Mouse (Mus musculus) right cerebral cortex, postnatal 4 days (tissue): ENCODE measurements around the gene Zfhx3.

Source experiments
- DNase-seq: peaks from one replicate; pipeline ENCODE4 v3.0.0-alpha.2; 2022

Gene Zfhx3

GRCm38 (mm10) chr8:108019651-108020050 lies 77.2 kb downstream of the Zfhx3 start:
- DNase-seq, result no peak

DNA sequence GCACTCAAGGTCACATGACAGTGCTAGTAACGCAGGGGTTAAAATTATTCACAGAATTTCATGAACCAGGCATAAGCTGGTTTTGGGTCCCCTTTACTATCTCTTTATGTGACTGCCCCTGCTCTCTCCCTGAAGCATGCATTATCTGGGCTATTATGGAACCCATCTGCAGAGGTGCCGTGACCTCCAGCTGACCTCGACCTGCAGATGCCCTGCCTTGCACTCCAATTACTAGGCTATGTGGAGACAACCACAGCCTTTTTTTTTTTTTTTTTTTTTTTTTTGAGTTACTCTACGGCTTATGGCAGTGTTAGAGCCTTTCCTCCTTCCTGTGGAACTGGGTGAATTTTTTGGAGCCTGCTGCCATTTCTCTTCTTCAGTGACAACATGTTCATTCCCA lies 80.0 kb downstream of the Zfhx3 start:
- DNase-seq, result no peak

GRCm38 (mm10) chr8:108024331-108024730 lies 81.9 kb downstream of the Zfhx3 start:
- no peak for DNase-seq

DNA sequence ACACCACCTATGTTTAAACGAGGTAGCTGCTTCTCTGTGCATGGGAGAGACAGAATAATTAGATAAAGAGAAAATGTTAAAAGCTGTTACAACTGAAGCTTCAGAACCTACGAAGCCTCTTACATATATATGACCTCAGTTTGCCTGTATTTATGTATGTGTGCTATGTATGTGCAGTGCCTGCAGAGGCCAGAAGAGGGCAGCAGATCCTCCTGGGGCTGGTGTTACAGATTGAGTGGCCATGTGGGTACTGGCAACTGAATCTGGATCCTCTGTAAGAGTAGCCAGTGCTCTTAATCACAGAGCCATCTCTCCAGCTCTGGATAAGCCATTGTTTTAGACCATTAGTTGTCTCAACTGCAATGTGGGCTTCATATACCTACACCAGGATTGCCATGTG lies 82.8 kb downstream of the Zfhx3 start:
- DNase-seq, result no peak

- no peak for DNase-seq
These were observed 84.4 kb downstream of the Zfhx3 start for GRCm38 (mm10) chr8:108026557-108027440.

GRCm38 (mm10) chr8:108027561-108028025 lies 85.1 kb downstream of the Zfhx3 start:
- DNase-seq, result no peak

- DNase-seq, result no peak
These were observed 86.0 kb downstream of the Zfhx3 start for GRCm38 (mm10) chr8:108028440-108028839.

DNA sequence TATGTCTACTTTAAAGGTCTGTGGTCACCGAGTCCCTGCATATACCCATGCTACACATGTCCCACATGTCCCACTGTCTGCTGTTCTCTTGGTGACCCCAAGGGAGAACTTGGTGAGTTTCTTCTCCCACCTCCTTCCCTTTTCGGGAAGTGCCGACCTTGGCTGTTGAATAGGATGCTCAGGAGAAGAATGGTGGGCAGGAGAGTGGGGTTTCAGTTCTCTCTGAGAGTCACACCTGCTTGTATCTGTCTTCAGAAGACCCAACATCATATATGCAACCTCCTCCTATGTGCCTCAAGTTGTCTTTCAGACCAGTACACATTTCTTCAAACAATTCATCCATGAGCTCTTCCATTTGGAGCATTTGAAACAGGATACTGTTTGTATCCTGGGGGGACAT lies 88.7 kb downstream of the Zfhx3 start:
- no peak for DNase-seq

GRCm38 (mm10) chr8:108034070-108034469 lies 91.6 kb downstream of the Zfhx3 start:
- no peak for DNase-seq

- no peak for DNase-seq
These were observed 92.3 kb downstream of the Zfhx3 start for GRCm38 (mm10) chr8:108034726-108035125.

DNA sequence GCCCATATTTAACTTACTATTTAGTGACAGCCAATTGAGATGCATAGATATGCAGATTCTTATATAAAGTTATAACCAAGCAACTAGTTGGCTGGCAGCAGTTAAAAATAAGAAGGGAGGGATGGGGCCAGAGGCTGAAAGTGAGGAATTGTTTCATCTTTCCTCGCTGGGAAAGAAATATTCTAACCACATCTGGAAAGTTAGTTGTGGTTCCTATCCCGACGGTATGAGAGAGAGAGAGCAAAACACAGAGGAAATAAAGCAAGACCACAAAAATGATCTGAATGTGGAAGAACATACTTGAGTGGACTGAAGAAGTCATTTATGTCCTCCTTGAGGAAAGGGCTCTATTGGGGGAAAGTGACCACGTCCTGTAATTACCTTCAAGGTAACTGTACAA lies 101.2 kb downstream of the Zfhx3 start:
- DNase-seq, result no peak

- no peak for DNase-seq
These were observed 101.7 kb downstream of the Zfhx3 start for GRCm38 (mm10) chr8:108044185-108044584.

GRCm38 (mm10) chr8:108056241-108056640 lies 113.8 kb downstream of the Zfhx3 start:
- DNase-seq, result no peak

DNA sequence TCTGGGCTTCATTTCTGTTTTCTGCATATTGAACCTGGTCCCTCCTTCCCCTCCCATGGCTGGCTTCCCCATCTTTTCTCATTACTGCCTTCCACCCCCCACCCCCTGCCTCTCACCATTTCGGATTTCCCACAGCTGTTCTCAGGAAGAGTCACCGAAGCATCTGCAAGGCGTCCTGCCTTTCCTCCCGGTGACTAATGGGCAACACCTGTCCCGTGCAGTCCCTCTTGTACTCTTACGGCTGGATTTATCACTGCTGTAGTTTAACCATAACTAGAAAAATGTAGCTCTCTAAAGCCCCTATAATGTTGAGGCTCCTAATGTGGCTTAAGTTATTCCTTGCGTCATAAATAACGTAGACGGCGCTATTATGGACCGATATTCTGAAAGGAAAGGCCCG lies 119.5 kb downstream of the Zfhx3 start:
- no peak for DNase-seq

GRCm38 (mm10) chr8:108067111-108067510 lies 124.7 kb downstream of the Zfhx3 start:
- DNase-seq, result no peak

DNA sequence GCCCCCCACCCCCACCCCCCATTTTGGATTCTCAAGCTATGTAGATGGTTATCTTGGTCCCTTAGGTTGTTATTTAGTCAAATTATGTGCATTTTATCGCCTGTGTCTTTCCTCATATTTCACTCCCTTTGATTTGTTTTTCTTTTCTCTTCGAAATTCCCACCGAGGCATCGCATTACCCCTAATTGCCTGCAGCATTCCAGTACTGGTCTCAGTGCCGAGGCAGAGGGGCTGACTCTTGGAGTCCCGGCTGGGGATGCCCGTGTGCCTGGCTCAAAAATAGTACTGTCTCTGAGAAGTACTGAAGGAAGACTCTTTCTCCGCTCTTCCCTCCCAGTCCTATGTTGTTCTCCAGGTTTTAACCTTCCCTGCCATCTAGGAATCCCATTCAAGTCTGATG lies 125.8 kb downstream of the Zfhx3 start:
- no peak for DNase-seq

DNA sequence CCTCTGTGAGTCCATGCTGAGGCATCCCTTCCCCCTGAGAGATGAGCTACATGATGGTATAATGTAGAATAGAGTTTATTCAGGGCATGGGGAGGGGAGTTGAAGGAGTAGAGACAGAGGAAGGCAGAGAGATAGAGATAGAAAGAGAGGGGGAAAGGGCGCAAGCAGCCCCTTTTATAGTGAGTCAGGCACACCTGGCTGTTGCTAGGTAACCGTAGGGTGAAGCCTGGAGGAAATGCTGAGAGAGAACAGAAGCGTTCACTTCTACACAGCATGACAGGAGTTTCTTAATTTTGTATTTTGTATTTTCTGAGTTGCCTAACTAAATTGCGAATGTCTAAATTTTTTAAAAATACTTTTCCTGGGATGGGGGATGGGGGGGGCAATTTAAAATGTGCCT lies 128.0 kb downstream of the Zfhx3 start:
- no peak for DNase-seq

DNA sequence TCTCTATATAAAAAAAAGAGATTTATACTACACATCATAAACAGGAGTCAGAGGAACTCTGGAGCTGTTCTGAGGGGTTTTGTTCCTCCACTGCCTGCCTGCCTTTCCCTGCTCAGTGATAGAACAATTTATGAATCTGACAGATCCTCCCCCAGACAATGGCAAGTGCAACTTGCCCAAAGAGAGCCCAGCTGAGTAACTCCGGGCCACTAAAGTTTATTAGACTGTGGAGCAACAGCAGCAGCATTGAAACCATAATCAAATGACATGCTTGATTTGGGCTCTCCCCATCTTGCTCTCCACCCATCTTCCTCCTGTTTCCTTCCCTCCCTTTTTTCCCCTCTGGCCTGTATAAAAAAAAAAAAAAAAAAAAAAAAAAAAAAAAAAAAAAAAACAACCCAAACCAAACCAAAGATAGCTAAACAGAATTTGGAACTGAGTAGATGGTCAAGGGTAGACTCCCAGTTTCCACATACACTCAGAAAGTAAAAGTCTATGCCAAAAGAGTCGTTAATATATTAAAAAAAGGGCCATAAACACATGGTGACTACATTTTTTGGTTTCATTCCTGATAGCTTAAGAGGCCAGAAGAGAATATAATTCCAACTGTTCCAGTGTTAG lies 129.8 kb downstream of the Zfhx3 start:
- no peak for DNase-seq

DNA sequence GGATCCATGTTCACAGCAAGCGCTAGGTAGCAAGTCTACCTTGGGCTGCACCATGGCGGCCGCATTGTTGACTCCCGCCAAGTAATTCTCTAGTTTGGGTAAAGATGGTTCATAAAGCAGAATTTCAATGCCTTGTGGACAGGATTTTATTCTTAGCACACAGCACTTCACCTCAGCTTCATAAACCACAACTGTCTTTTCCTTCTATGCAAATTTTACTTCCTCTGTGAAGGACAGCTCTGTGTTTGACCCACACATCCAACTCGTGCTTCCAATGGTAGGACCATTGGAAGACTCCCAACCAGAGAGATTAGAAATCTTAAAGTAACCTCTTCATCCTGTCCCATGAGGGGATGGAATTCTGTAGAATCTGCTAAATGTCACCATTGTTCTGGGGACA lies 130.4 kb downstream of the Zfhx3 start:
- no peak for DNase-seq

DNA sequence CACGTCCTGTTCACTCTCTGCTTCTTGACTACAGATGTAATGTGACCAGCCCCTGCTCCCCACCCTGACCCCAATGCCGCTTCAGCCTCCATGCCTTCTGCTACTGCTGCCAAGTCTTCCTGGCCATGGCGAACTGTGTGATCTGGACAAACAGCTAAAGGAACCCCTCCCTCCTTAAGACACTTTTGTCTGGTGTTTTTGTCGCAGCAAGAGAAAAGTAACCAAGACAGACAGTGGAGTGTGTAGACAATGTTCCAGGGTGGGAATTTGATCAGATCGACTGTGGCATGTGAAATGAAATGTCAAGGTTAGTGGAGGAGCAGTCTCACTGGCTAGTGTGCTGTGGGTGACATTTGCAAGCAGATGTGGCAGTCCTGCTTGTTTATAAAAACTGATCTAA lies 132.7 kb downstream of the Zfhx3 start:
- no peak for DNase-seq

DNA sequence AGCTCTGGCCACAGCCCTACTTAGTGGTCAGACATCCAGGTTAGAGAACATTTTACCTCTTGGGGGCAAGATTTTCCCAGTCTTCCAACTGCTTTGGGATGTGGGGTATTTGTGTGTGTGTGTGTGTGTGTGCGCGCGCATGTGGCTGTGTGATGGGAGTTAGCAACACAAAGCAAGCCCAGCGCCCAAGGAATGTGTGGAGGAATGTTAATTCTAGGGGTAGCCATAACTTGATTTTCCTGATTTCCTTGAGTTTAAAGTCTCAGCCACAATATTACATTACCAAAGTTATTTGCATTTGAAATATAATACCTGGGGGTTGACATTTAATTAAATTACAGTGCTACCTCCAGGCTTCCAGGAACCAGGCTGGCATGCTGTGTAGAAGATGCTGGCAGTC lies 136.3 kb downstream of the Zfhx3 start:
- DNase-seq, result no peak

DNA sequence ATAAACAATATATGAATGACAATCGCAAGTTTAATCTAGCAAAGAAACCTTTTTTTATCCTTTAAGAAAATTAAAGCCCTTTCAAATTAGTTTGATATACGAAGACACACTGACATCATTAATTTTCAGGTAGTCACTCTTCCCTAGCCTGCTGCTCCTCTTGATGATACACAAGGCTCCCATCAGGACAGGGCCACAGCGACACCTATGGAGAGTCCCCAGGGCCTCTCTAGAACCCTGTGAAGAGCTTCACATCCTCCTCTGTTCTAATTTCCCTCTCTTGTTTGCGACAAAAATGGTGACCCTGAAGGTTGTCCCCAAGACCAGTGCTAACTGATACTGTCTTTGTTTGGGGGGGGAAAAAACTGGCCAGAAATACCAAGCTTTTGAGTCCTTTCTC lies 144.5 kb downstream of the Zfhx3 start:
- no peak for DNase-seq

GRCm38 (mm10) chr8:108089632-108090031 lies 147.2 kb downstream of the Zfhx3 start:
- DNase-seq, result no peak

DNA sequence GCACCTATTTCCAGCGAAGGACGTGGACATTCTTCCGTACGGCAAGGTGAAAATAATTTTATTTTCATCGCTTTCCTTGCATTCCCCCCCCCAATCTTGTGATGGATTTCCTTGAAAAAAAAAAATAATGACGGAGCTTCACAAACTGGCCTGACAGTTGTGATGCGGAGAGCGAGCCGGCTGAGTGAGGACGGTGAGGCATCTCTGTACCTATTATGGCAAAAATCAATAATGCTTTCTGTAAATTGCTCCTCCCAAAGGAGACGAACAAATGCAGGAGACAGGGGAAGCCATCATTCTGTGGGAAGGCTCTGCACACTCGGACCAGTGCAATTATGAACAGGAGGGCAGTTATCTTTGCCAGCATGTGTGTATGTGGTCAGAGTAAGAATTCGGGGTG lies 156.2 kb downstream of the Zfhx3 start:
- DNase-seq, result no peak

GRCm38 (mm10) chr8:108101131-108101530 lies 158.7 kb downstream of the Zfhx3 start:
- DNase-seq, result peak; percentile 74
